In the genomic region with DNA sequence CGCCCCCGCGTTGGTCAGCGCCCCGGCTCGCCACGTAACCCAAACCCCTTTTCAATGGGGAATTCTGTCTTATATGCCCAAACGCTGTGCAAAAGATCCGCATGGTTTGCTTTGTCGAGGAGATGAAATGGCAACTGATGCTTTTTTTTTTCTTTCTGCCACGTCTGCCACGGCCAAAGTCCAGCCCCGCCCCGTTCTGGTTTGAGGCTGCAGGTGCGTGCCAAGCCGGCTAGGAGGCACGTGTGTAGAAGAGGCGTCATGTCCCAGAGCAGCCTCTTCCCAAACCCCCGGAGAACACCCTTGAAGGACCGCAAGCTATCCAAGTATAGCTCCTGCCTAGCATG, we compare ENCODE assay signal across 8 mouse cellular contexts. TPM values are rescaled to one million over a fixed set of nuclear protein-coding genes. Genes with fewer than 3 reads are reported as not detected.
A peak's percentile ranks its signal among the peaks of the same experiment; 100 is the strongest.
DNase-seq lines count a peak whose midpoint lies in the region; ATAC-seq and TF ChIP-seq lines count a peak whose summit lies in the region.

No protein-coding gene starts in this region.

- peak overlapping the region; percentile 79 for H3K4me3 ChIP-seq in E14TG2a.4 (replicated peaks; ENCODE audit: low read length)
- peak overlapping the region; percentile 63 for H3K4me3 ChIP-seq in embryonic facial prominence, embryonic 15.5 days (replicated peaks)

- peaks cover 73% of the 10 kb centered on the region for H3K27me3 ChIP-seq in E14TG2a.4 (ENCODE audit: insufficient read depth, low read length)
- H3K27me3 ChIP-seq in embryonic facial prominence, embryonic 15.5 days = peaks cover 48% of the 10 kb centered on the region

- DNase-seq in adrenal gland, adult 2 months = peak; percentile 81
- DNase-seq in heart, postnatal 10 days = peak; percentile 29 to 46
- DNase-seq in kidney, postnatal 4 days = peak; percentile 65 to 82
- DNase-seq in lung, postnatal 36 days = peak; percentile 70
- DNase-seq in skeletal muscle tissue, adult 2 months (ENCODE audit: low read depth, low spot score) = peak; percentile 45
- DNase-seq in Muller cell, postnatal 12 days (ENCODE audit: inconsistent ontology term) = no peak

- intact Hi-C loops in heart, postnatal 10 days (cut with DNase I) = loop anchor here (5.0 kb wide), 1 partner anchor 91 kb away; a partner anchor contains a TSS

- H3K9me3 ChIP-seq in E14TG2a.4 (ENCODE audit: low read length) = no peaks in the 10 kb centered on the region; the same call in 1 of the 2 replicates
- no peaks in the 10 kb centered on the region for H3K9me3 ChIP-seq in embryonic facial prominence, embryonic 15.5 days (replicated peaks)

- H3K9ac ChIP-seq in embryonic facial prominence, embryonic 15.5 days = peak overlapping the region; percentile 33; the same call in 1 of the 2 replicates

- H3K27ac ChIP-seq in embryonic facial prominence, embryonic 15.5 days (replicated peaks) = no peak overlapping the region

- H3K4me2 ChIP-seq in embryonic facial prominence, embryonic 15.5 days (replicated peaks) = peak overlapping the region; percentile 99

- H3K4me1 ChIP-seq in E14TG2a.4 (replicated peaks; ENCODE audit: low read depth, low read length) = peaks cover 16% of the 10 kb centered on the region
- H3K4me1 ChIP-seq in embryonic facial prominence, embryonic 15.5 days = peaks cover 12% of the 10 kb centered on the region

- 2% methylated on average over 20 of the region's 20 CpGs for WGBS in embryonic facial prominence, embryonic 15.5 days

- TF ChIP-seq CTCF in E14TG2a.4 (conservative IDR thresholded peaks at IDR 0.05; ENCODE audit: low read length) = no peak

- no peak for ATAC-seq in embryonic facial prominence, embryonic 15.5 days (ENCODE audit: insufficient number of reproducible peaks, low FRiP score, low TSS enrichment, low read depth)

- no peaks in the 10 kb centered on the region for H3K36me3 ChIP-seq in E14TG2a.4 (ENCODE audit: insufficient read depth, low read length)
- H3K36me3 ChIP-seq in embryonic facial prominence, embryonic 15.5 days = no peaks in the 10 kb centered on the region

RNA-seq across cellular contexts. Expression of a gene that starts 19.7 kb away (rescaled TPM):
- 10 to 100 TPM; 32.0 to 56.3 TPM for total RNA-seq in adrenal gland, adult 2 months (2021)
- 7.8 TPM in 2 replicates for polyA plus RNA-seq in adrenal gland, adult 2 months (2012; rRNA removed)
- polyA plus RNA-seq in embryonic facial prominence, embryonic 15.5 days (2015; fragmentation: Nextera tagmentation; extraction: Ambion mirVana) = 1.2 and 1.3 TPM in 2 replicates
- 1 to 10 TPM; 1.0 to 1.4 TPM for total RNA-seq in heart, postnatal 10 days (2021)

RNA-seq across cellular contexts. Expression of a gene that starts 28.4 kb away (rescaled TPM):
- total RNA-seq in adrenal gland, adult 2 months (2021) = 10 to 100 TPM; 37.3 to 39.7 TPM
- 16.1 and 16.4 TPM in 2 replicates for polyA plus RNA-seq in adrenal gland, adult 2 months (2012; rRNA removed)
- 40.0 and 42.9 TPM in 2 replicates for polyA plus RNA-seq in embryonic facial prominence, embryonic 15.5 days (2015; fragmentation: Nextera tagmentation; extraction: Ambion mirVana)
- 10 to 100 TPM; 16.6 to 17.0 TPM for total RNA-seq in heart, postnatal 10 days (2021)

Comparison
In these comparisons a context has a peak if more than half of its experiments do, and no peak if none do; other contexts are left out.
1. RNA of a gene that starts 19.7 kb away (total RNA-seq): 32.0 to 56.3 TPM in adrenal gland, adult 2 months; 1.0 to 1.4 TPM in heart, postnatal 10 days; every median in the first group is over 10 times any median in the second.